Mouse (Mus musculus) forebrain, embryonic 13.5 days (tissue): ENCODE results near the gene Gadd45a. TPM values are rescaled to one million over a fixed set of nuclear protein-coding genes. Genes with fewer than 3 reads are reported as not detected.

Experiments
- ATAC-seq: fragments of 200-750 bp; cut with Nextera tagmentation; 2 replicates; pipeline ENCODE4 v1.8.0; 2017
- H3K27ac ChIP-seq: fragments of 300-500 bp; sonication (generic); 2 replicates; pipeline ENCODE4 v1.5.1; 2015; ENCODE audit warnings: inconsistent platforms, mild to moderate bottlenecking, moderate library complexity
- H3K27me3 ChIP-seq: fragments of 300-500 bp; sonication (generic); 2 replicates; pipeline ENCODE4 v1.6.1; 2015; ENCODE audit warnings: mild to moderate bottlenecking, inconsistent platforms
- H3K36me3 ChIP-seq: fragments of 300-500 bp; sonication (generic); 2 replicates; pipeline ENCODE4 v1.6.1; 2015; ENCODE audit warnings: mild to moderate bottlenecking, inconsistent platforms; ENCODE audit not compliant: poor library complexity, severe bottlenecking
- H3K4me1 ChIP-seq: fragments of 300-500 bp; sonication (generic); 2 replicates; pipeline ENCODE4 v1.6.1; 2015; ENCODE audit warnings: inconsistent platforms
- H3K4me2 ChIP-seq: fragments of 300-500 bp; sonication (generic); 2 replicates; pipeline ENCODE4 v1.6.1; 2015; ENCODE audit warnings: inconsistent platforms, mild to moderate bottlenecking, moderate library complexity
- H3K4me3 ChIP-seq: fragments of 300-500 bp; sonication (generic); 2 replicates; pipeline ENCODE4 v1.5.1; 2015; ENCODE audit warnings: mild to moderate bottlenecking, inconsistent platforms
- H3K9ac ChIP-seq: fragments of 300-500 bp; sonication (generic); 2 replicates; pipeline ENCODE4 v1.6.1; 2015; ENCODE audit warnings: mild to moderate bottlenecking, inconsistent platforms
- H3K9me3 ChIP-seq: fragments of 300-500 bp; sonication (generic); replicated peaks from 2 replicates; pipeline ENCODE4 v1.6.1; 2016; ENCODE audit warnings: inconsistent platforms
- WGBS: fragments of 180-500 bp; shearing (Covaris S2); methylation state at CpG from one replicate; pipeline ENCODE4 v1.1.7; 2015; 5-methylcytosine and 5-hydroxymethylcytosine counted together
- polyA plus RNA-seq: library from polyadenylated mRNA; unstranded; fragments of >200 nt; fragmentation: Nextera tagmentation; extraction: Ambion mirVana; gene quantifications from 2 replicates; pipeline ENCODE4 v1.2.1, GENCODE M21; 2015

The Gadd45a gene
- polyA plus RNA-seq, 1 experiment from 2014 or later, result 13.9 TPM

GRCm38 (mm10) chr6:67069219-67069762 lies 32.0 kb upstream of the Gadd45a start:
- ATAC-seq, result no peak
- Histone ChIP-seq H3K4me2 (no peak overlapping the region), H3K4me3 (no peak overlapping the region), H3K27me3 (no peaks in the 10 kb centered on the region), H3K4me1 (peaks cover 7% of the 10 kb centered on the region; the same call in 1 of the 2 replicates), H3K9ac (no peak overlapping the region), H3K27ac (no peak overlapping the region), H3K9me3 (no peaks in the 10 kb centered on the region), H3K36me3 (no peaks in the 10 kb centered on the region)
- 92% methylated on average over 8 of the region's 8 CpGs for whole genome bisulfite sequencing

- Histone ChIP-seq H3K36me3 (no peaks in the 10 kb centered on the region), H3K9me3 (no peaks in the 10 kb centered on the region), H3K9ac (no peak overlapping the region), H3K4me1 (no peaks in the 10 kb centered on the region), H3K27ac (no peak overlapping the region), H3K4me3 (no peak overlapping the region), H3K27me3 (no peaks in the 10 kb centered on the region), H3K4me2 (no peak overlapping the region)
- ATAC-seq, result no peak
- 87% methylated on average over 5 of the region's 5 CpGs for WGBS
Measured at GRCm38 (mm10) chr6:67060057-67060456, 22.8 kb upstream of the Gadd45a start.

- no peaks in the 10 kb centered on the region for H3K4me1 ChIP-seq
- no peak for ATAC-seq
- no peak overlapping the region for H3K27ac ChIP-seq
- no peaks in the 10 kb centered on the region for H3K36me3 ChIP-seq
- H3K4me2 ChIP-seq, result no peak overlapping the region
- no peaks in the 10 kb centered on the region for H3K27me3 ChIP-seq
- no peaks in the 10 kb centered on the region for H3K9me3 ChIP-seq
- no peak overlapping the region for H3K4me3 ChIP-seq
- 93% methylated on average over 7 of the region's 7 CpGs for WGBS
- H3K9ac ChIP-seq, result no peak overlapping the region
Measured at GRCm38 (mm10) chr6:67057991-67058696, 20.9 kb upstream of the Gadd45a start.

- no peak overlapping the region for H3K4me2 ChIP-seq
- WGBS, result 88% methylated on average over 5 of the region's 5 CpGs
- no peak overlapping the region for H3K4me3 ChIP-seq
- no peaks in the 10 kb centered on the region for H3K9me3 ChIP-seq
- no peaks in the 10 kb centered on the region for H3K36me3 ChIP-seq
- H3K27me3 ChIP-seq, result no peaks in the 10 kb centered on the region
- no peaks in the 10 kb centered on the region for H3K4me1 ChIP-seq
- no peak overlapping the region for H3K9ac ChIP-seq
- ATAC-seq, result no peak
- no peak overlapping the region for H3K27ac ChIP-seq
Measured at GRCm38 (mm10) chr6:67057574-67057973, 20.3 kb upstream of the Gadd45a start.

GRCm38 (mm10) chr6:67056889-67057564 lies 19.8 kb upstream of the Gadd45a start:
- Histone ChIP-seq H3K4me3 (no peak overlapping the region), H3K9me3 (no peaks in the 10 kb centered on the region), H3K36me3 (no peaks in the 10 kb centered on the region), H3K4me1 (no peaks in the 10 kb centered on the region), H3K9ac (no peak overlapping the region), H3K27me3 (no peaks in the 10 kb centered on the region), H3K27ac (no peak overlapping the region), H3K4me2 (no peak overlapping the region)
- no peak for ATAC-seq
- 72% methylated on average over 3 of the region's 3 CpGs for WGBS

GRCm38 (mm10) chr6:67056108-67056888 lies 19.0 kb upstream of the Gadd45a start:
- no peak for ATAC-seq
- H3K36me3 ChIP-seq, result no peaks in the 10 kb centered on the region
- H3K27me3 ChIP-seq, result no peaks in the 10 kb centered on the region
- WGBS, result 84% methylated on average over 15 of the region's 15 CpGs
- H3K4me3 ChIP-seq, result no peak overlapping the region
- H3K4me2 ChIP-seq, result no peak overlapping the region
- no peaks in the 10 kb centered on the region for H3K9me3 ChIP-seq
- H3K9ac ChIP-seq, result no peak overlapping the region
- no peaks in the 10 kb centered on the region for H3K4me1 ChIP-seq
- no peak overlapping the region for H3K27ac ChIP-seq

GRCm38 (mm10) chr6:67050063-67050462 lies 12.8 kb upstream of the Gadd45a start:
- H3K4me1 ChIP-seq, result peaks cover 17% of the 10 kb centered on the region
- WGBS, result 75% methylated on average over 1 of the region's 1 CpGs
- H3K27me3 ChIP-seq, result no peaks in the 10 kb centered on the region
- no peak overlapping the region for H3K4me2 ChIP-seq
- H3K4me3 ChIP-seq, result no peak overlapping the region
- H3K9ac ChIP-seq, result no peak overlapping the region
- no peak overlapping the region for H3K27ac ChIP-seq
- ATAC-seq, result no peak
- no peaks in the 10 kb centered on the region for H3K36me3 ChIP-seq
- no peaks in the 10 kb centered on the region for H3K9me3 ChIP-seq

GRCm38 (mm10) chr6:67049695-67050038 lies 12.4 kb upstream of the Gadd45a start:
- Histone ChIP-seq H3K4me1 (peaks cover 17% of the 10 kb centered on the region), H3K4me3 (no peak overlapping the region), H3K4me2 (no peak overlapping the region), H3K9me3 (no peaks in the 10 kb centered on the region), H3K27ac (0 out of 2 replicates have a peak overlapping the region, but pooled peaks have one; percentile 10), H3K27me3 (no peaks in the 10 kb centered on the region), H3K9ac (no peak overlapping the region), H3K36me3 (no peaks in the 10 kb centered on the region)
- peak; percentile 56 for ATAC-seq
- 36% methylated on average over 2 of the region's 2 CpGs for WGBS

GRCm38 (mm10) chr6:67048880-67049694 lies 11.8 kb upstream of the Gadd45a start:
- 35% methylated on average over 7 of the region's 7 CpGs for WGBS
- Histone ChIP-seq H3K27ac (0 out of 2 replicates have a peak overlapping the region, but pooled peaks have one; percentile 10), H3K4me3 (no peak overlapping the region)

GRCm38 (mm10) chr6:67048052-67048691 lies 10.9 kb upstream of the Gadd45a start:
- Histone ChIP-seq H3K9ac (no peak overlapping the region), H3K27ac (no peak overlapping the region), H3K4me2 (no peak overlapping the region), H3K27me3 (no peaks in the 10 kb centered on the region), H3K9me3 (no peaks in the 10 kb centered on the region), H3K4me1 (peaks cover 17% of the 10 kb centered on the region), H3K36me3 (no peaks in the 10 kb centered on the region), H3K4me3 (no peak overlapping the region)
- 66% methylated on average over 3 of the region's 3 CpGs for WGBS
- ATAC-seq, result peak; percentile 65

More at GRCm38 (mm10) chr6:67048880-67049694, 11.8 kb upstream of the Gadd45a start:
- ATAC-seq, result peak; percentile 84
- H3K4me1 ChIP-seq, result peaks cover 17% of the 10 kb centered on the region
- no peak overlapping the region for H3K4me2 ChIP-seq
- no peaks in the 10 kb centered on the region for H3K36me3 ChIP-seq
- H3K9ac ChIP-seq, result no peak overlapping the region
- H3K9me3 ChIP-seq, result no peaks in the 10 kb centered on the region
- H3K27me3 ChIP-seq, result no peaks in the 10 kb centered on the region

- Histone ChIP-seq H3K4me2 (no peak overlapping the region), H3K36me3 (no peaks in the 10 kb centered on the region), H3K9ac (no peak overlapping the region), H3K27me3 (no peaks in the 10 kb centered on the region), H3K27ac (no peak overlapping the region), H3K4me3 (no peak overlapping the region), H3K9me3 (no peaks in the 10 kb centered on the region), H3K4me1 (peaks cover 17% of the 10 kb centered on the region)
- 85% methylated on average over 3 of the region's 3 CpGs for WGBS
- ATAC-seq, result no peak
Measured at GRCm38 (mm10) chr6:67046937-67047336, 9.7 kb upstream of the Gadd45a start.
